Comparison of ENCODE assay signal across 8 mouse cellular contexts in genomic region chr3:154646638-154647442, GRCm38 (mm10). TPM values are rescaled to one million over a fixed set of nuclear protein-coding genes. Genes with fewer than 3 reads are reported as not detected.
DNase-seq lines count a peak whose midpoint lies in the region; ATAC-seq and TF ChIP-seq lines count a peak whose summit lies in the region.

No protein-coding gene starts in this region.

- no peaks in the 10 kb centered on the region for H3K36me3 ChIP-seq in lung, embryonic 15.5 days
- H3K36me3 ChIP-seq in forebrain, embryonic 14.5 days (ENCODE audit: control insufficient read depth, insufficient read depth, low read length), result no peaks in the 10 kb centered on the region
- no peaks in the 10 kb centered on the region for H3K36me3 ChIP-seq in limb, embryonic 12.5 days
- no peaks in the 10 kb centered on the region for H3K36me3 ChIP-seq in neural tube, embryonic 12.5 days

- no peaks in the 10 kb centered on the region for H3K4me1 ChIP-seq in lung, embryonic 15.5 days
- H3K4me1 ChIP-seq in bone marrow macrophage, adult 2 months (ENCODE audit: control insufficient read depth, insufficient read depth, low read length), result no peaks in the 10 kb centered on the region
- no peaks in the 10 kb centered on the region for H3K4me1 ChIP-seq in forebrain, embryonic 14.5 days (ENCODE audit: control insufficient read depth, insufficient read depth, low read length)
- 0 out of 2 replicates have a peak, but pooled peaks cover 3% of the 10 kb centered on the region for H3K4me1 ChIP-seq in limb, embryonic 12.5 days (replicated peaks)
- H3K4me1 ChIP-seq in neural tube, embryonic 12.5 days, result no peaks in the 10 kb centered on the region

- no peaks in the 10 kb centered on the region for H3K9me3 ChIP-seq in lung, embryonic 15.5 days
- H3K9me3 ChIP-seq in forebrain, embryonic 14.5 days (replicated peaks; ENCODE audit: control insufficient read depth, low read length), result no peaks in the 10 kb centered on the region
- H3K9me3 ChIP-seq in limb, embryonic 12.5 days, result no peaks in the 10 kb centered on the region
- no peaks in the 10 kb centered on the region for H3K9me3 ChIP-seq in neural tube, embryonic 12.5 days

- H3K27me3 ChIP-seq in lung, embryonic 15.5 days, result peaks cover 6% of the 10 kb centered on the region; the same call in 1 of the 2 replicates
- no peaks in the 10 kb centered on the region for H3K27me3 ChIP-seq in forebrain, embryonic 14.5 days (replicated peaks; ENCODE audit: control insufficient read depth, insufficient read depth, low read length)
- H3K27me3 ChIP-seq in limb, embryonic 12.5 days, result peaks cover 32% of the 10 kb centered on the region
- H3K27me3 ChIP-seq in neural tube, embryonic 12.5 days (replicated peaks), result no peaks in the 10 kb centered on the region

- ATAC-seq in lung, embryonic 15.5 days (ENCODE audit: borderline replicate concordance, extremely low read depth, low FRiP score, low TSS enrichment), result peak; percentile 75; the same call in 1 of the 2 replicates
- peak; percentile 83 for ATAC-seq in forebrain, embryonic 14.5 days
- no peak for ATAC-seq in limb, embryonic 12.5 days (ENCODE audit: insufficient number of reproducible peaks, insufficient read depth, low FRiP score, low TSS enrichment, low read depth)
- ATAC-seq in neural tube, embryonic 12.5 days (ENCODE audit: low FRiP score, low read depth), result peak; percentile 63

- no peak for TF ChIP-seq CTCF in bone marrow macrophage, adult 2 months (IDR thresholded peaks at IDR 0.05; ENCODE audit: low read depth, low read length)

- no peak for DNase-seq in lung, postnatal 36 days
- peak; percentile 78 for DNase-seq in forebrain, embryonic 14.5 days (ENCODE audit: low spot score)
- DNase-seq in ovary, postnatal 14 days (ENCODE audit: low spot score), result no peak
- no peak for DNase-seq in T-cell, adult 2 months (ENCODE audit: low spot score)

- peak overlapping the region; percentile 30 for H3K4me3 ChIP-seq in lung, embryonic 15.5 days
- H3K4me3 ChIP-seq in bone marrow macrophage, adult 2 months (ENCODE audit: insufficient read depth, low read length), result peak overlapping the region; percentile 55
- H3K4me3 ChIP-seq in forebrain, embryonic 14.5 days (ENCODE audit: low read depth, low read length), result peak overlapping the region; percentile 3
- peak overlapping the region; percentile 19 for H3K4me3 ChIP-seq in limb, embryonic 12.5 days (replicated peaks)
- H3K4me3 ChIP-seq in neural tube, embryonic 12.5 days, result no peak overlapping the region

- no peak overlapping the region; the same call in 1 of the 2 replicates for H3K9ac ChIP-seq in lung, embryonic 15.5 days
- no peak overlapping the region for H3K9ac ChIP-seq in forebrain, embryonic 14.5 days (ENCODE audit: low read length)
- no peak overlapping the region for H3K9ac ChIP-seq in limb, embryonic 12.5 days (replicated peaks)
- H3K9ac ChIP-seq in neural tube, embryonic 12.5 days, result no peak overlapping the region

- H3K27ac ChIP-seq in lung, embryonic 15.5 days, result no peak overlapping the region
- H3K27ac ChIP-seq in bone marrow macrophage, adult 2 months (ENCODE audit: insufficient read depth, low read depth, low read length), result no peak overlapping the region
- no peak overlapping the region for H3K27ac ChIP-seq in forebrain, embryonic 14.5 days (ENCODE audit: low read depth, low read length)
- H3K27ac ChIP-seq in limb, embryonic 12.5 days, result no peak overlapping the region
- no peak overlapping the region for H3K27ac ChIP-seq in neural tube, embryonic 12.5 days

- no peak for TF ChIP-seq POLR2A in bone marrow macrophage, adult 2 months (IDR thresholded peaks at IDR 0.05; ENCODE audit: borderline replicate concordance, low read depth, low read length)

- H3K4me2 ChIP-seq in lung, embryonic 15.5 days, result peak overlapping the region; percentile 55
- H3K4me2 ChIP-seq in forebrain, embryonic 14.5 days (ENCODE audit: low read length), result peak overlapping the region; percentile 35
- H3K4me2 ChIP-seq in limb, embryonic 12.5 days, result peak overlapping the region; percentile 48
- H3K4me2 ChIP-seq in neural tube, embryonic 12.5 days (replicated peaks), result peak overlapping the region; percentile 36; the same call in 1 of the 2 replicates

- 37% methylated on average over 29 of the region's 29 CpGs for WGBS in lung, embryonic 15.5 days
- WGBS in forebrain, embryonic 14.5 days, result 47% methylated on average over 29 of the region's 29 CpGs
- 45% methylated on average over 29 of the region's 29 CpGs for WGBS in limb, embryonic 12.5 days
- WGBS in neural tube, embryonic 12.5 days, result 63% methylated on average over 29 of the region's 29 CpGs

RNA-seq across cellular contexts. Expression of gene Erich3, which starts 16.8 kb away (rescaled TPM):
- polyA plus RNA-seq in lung, embryonic 15.5 days (2015; fragmentation: Nextera tagmentation; extraction: Ambion mirVana), result 0.16 and 0.18 TPM in 2 replicates
- not detected in 2 replicates for polyA plus RNA-seq in bone marrow macrophage, adult 2 months (2012; ENCODE audit: insufficient read depth, insufficient read length, missing spikeins)
- 0.98 and 1.1 TPM in 2 replicates for polyA plus RNA-seq in forebrain, embryonic 14.5 days (2014; fragmentation: Nextera tagmentation; extraction: Ambion mirVana)
- 0.15 TPM in 2 replicates for polyA plus RNA-seq in limb, embryonic 12.5 days (2016; fragmentation: Nextera tagmentation; extraction: Ambion mirVana)
- polyA plus RNA-seq in neural tube, embryonic 12.5 days (2016; fragmentation: Nextera tagmentation; extraction: Ambion mirVana), result 1.1 and 1.4 TPM in 2 replicates

RNA-seq across cellular contexts. Expression of gene Tyw3, which starts 49.9 kb away (rescaled TPM):
- polyA plus RNA-seq in lung, embryonic 15.5 days (2015; fragmentation: Nextera tagmentation; extraction: Ambion mirVana), result 13.5 and 16.0 TPM in 2 replicates
- polyA plus RNA-seq in bone marrow macrophage, adult 2 months (2012; ENCODE audit: insufficient read depth, insufficient read length, missing spikeins), result 3.8 and 3.9 TPM in 2 replicates
- 15.2 and 15.7 TPM in 2 replicates for polyA plus RNA-seq in forebrain, embryonic 14.5 days (2014; fragmentation: Nextera tagmentation; extraction: Ambion mirVana)
- 16.0 and 22.4 TPM in 2 replicates for polyA plus RNA-seq in limb, embryonic 12.5 days (2016; fragmentation: Nextera tagmentation; extraction: Ambion mirVana)
- polyA plus RNA-seq in neural tube, embryonic 12.5 days (2016; fragmentation: Nextera tagmentation; extraction: Ambion mirVana), result 15.8 and 17.9 TPM in 2 replicates

RNA-seq across cellular contexts. Expression of gene Cryz, which starts 50.3 kb away (rescaled TPM):
- polyA plus RNA-seq in lung, embryonic 15.5 days (2015; fragmentation: Nextera tagmentation; extraction: Ambion mirVana), result 15.9 and 16.8 TPM in 2 replicates
- 6.5 and 11.8 TPM in 2 replicates for polyA plus RNA-seq in bone marrow macrophage, adult 2 months (2012; ENCODE audit: insufficient read depth, insufficient read length, missing spikeins)
- polyA plus RNA-seq in forebrain, embryonic 14.5 days (2014; fragmentation: Nextera tagmentation; extraction: Ambion mirVana), result 11.0 and 12.8 TPM in 2 replicates
- polyA plus RNA-seq in limb, embryonic 12.5 days (2016; fragmentation: Nextera tagmentation; extraction: Ambion mirVana), result 24.1 and 24.8 TPM in 2 replicates
- polyA plus RNA-seq in neural tube, embryonic 12.5 days (2016; fragmentation: Nextera tagmentation; extraction: Ambion mirVana), result 11.7 and 13.6 TPM in 2 replicates
